Mouse (Mus musculus) brain, adult 2 months (tissue): ENCODE measurements at regions not wholly inside any gene's neighbourhood (a gene's known extent, or its start where the extent isn't known, plus 50 kb on each side); places are given as distances from the start of the nearest gene placed in this dataset.

Experiments used
- DNase-seq: peaks from one replicate; pipeline ENCODE4 v3.0.0; 2011; ENCODE audit warnings: low read depth, low spot score

DNA sequence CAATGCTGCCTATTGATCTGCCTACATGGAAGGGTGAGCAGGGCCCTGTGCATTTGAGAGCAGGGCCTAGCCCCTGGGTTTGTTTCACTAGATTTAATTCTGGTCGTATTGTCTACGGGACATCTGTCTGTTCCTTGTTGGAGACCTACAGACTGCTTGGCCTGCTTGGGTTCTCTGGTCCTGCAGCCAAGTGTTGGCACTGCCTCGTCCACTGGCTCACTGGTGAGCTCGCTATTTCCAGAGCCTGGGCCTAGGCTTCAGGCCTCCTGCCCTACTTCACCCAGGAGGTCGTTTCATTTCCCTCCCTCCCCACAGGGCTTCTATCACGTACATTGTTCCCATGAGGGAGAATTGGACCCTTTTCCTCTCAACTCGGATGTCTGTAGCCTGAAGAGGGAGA, 62.2 kb upstream of the Blcap start:
- no peak for DNase-seq

DNA sequence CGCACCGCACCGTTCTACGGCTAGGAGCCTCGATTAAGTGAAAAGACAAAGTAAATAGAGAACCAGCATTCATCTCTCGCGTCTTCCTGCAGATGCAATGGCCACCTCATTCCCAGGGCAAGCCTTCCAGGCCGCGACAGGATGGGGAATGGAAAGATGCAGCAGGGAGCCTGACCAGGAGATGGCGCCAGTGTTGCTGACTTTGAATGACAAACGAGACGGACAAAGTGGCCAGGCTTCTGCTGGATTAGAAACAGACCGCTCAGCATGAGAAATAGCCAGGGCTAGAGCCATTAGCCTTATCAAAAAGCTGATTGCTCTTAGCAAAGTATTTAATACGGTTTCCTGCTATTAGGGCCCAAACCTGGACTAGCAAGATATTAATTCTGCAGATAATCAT, 64.6 kb upstream of the Blcap start:
- DNase-seq: peak; percentile 90

- no peak for DNase-seq
Measured at GRCm38 (mm10) chr2:157640873-157641272, 69.8 kb upstream of the Blcap start.

DNA sequence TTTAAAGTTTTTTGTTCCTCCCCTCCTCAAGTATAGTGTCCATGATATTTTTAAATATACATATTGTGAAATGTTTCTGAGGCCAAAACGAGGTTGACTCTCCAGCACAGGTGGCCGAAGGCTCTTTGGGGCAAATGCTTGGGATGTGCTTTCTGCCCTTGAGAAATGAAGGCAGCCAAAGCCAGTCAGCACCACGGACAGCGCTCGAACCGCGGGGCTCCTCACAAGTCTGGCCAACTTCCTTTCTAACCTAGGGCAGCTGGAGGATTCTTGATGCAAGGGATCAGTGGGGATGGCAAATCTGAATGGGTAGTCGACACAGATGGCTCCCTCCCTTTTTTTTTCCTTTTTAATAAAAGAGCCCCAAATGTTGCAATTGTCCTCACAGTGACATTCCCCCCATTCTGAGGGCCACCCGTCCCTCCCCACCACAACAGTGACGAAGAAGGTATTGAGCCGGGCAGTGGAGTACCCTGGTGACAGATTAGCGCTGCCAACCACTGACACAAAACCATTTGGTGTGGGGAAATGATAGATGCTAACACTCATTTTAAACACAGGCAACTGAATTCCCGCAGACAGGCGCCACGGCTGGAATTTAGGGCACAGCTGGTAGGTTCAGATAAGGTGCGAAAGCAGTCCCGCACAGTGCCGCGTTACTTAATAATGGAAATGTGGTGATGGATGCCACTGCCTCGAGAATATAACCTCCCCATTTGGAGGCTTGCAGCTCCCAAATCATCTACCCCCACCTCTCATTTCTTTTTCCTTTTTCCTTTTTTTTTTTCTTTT, 73.4 kb upstream of the Ctnnbl1 start:
- peak; percentile 36 for DNase-seq

DNA sequence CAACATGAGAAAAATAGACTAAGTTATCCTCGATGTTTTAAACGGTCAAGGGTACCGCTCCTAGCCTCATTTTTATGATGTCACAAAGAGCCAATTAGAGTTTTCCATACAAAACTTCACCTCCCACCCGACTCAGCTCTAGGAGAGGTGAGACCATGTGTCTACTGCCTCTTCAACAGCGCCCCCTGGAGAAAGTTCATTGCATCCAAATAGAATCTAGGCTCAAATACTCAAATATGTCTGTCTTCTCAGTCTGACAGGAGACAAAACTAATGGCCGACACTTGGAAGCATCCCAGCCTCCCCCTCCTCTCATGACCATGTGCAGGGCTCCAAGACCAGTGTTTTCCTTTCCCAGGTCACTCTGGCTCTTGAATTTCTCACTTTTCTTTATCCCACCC, 72.7 kb upstream of the Ctnnbl1 start:
- DNase-seq: peak; percentile 19

DNA sequence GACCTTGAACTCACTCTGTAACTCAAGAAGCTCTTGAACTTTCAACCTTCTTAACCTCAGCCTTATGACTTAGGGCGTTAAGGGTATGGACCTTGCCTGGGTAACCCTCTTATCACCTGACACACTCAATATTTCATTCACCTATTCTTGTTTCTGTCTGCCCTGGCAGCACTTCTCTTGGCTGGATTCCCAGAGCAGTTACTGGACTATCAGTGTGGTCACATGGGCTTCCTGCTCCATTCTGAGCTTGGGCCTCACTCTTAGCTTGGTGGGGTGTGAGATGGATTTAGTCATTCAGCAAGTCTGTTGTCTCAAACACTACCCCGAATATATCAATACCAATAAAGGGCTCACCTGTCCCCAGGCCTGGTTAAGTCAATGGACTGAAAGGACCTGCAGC, 67.0 kb upstream of the Ctnnbl1 start:
- peak; percentile 17 for DNase-seq

DNA sequence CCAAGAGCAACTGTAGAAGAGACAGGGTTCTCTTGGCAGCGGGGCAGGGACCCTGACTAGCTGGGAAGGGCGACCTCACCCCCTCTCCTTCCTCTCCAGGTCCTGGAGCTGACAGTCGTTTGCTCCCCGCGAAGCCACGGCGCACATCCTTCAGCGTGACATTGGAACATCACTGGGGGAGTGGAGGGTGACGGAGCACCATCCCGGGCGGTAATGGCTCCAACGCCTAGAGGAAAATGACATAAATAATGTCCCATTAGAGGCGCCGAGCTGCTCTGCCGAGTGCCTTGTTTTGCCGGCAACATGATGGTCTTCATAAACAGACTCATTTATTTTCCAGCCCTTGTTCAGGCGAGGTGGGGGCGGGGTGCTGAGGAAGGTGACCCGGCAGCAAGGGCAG, 62.3 kb upstream of the Ctnnbl1 start:
- no peak for DNase-seq

DNA sequence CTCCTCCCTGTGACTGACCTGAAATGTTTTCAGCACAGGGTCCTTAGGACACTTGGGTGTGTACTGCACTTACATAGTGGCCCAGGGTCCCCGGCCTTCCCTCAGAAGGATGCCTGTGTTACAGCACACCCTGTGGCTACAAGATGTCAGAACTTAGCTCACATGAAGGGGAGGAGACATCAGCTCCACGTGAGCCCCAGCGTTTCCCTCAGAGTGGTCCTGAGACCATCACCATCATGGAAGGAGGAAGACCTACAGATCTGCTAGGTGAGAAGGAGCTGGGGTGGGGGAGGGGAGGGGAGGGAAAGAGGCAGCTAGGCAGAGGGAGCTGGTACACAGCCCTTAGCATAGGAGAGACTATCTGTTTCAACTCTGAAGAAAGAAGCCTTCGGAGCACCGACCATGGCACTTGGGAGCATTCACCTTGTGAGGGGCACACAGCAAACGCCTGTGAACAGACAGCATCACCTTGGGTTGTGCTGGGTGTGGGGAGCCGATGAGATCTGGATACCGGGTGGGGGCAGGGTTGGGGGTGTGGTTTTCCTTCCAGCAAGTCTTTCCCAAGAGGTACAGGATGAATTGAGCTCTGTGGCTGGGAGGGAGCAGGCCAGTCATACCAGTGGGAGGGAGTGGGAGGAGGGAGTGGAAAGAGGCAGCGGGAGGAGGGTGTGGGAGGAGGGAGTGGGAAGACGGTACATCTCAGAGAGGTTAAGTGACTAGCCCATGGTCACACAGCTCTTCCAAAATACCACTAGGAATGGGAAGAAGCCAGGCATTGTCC, 60.6 kb upstream of the Ctnnbl1 start:
- no peak for DNase-seq

- no peak for DNase-seq
Measured at GRCm38 (mm10) chr2:157677262-157677661, 59.9 kb upstream of the Ctnnbl1 start.

- no peak for DNase-seq
Measured at GRCm38 (mm10) chr2:157681931-157682330, 55.3 kb upstream of the Ctnnbl1 start.
